Mouse (Mus musculus): ENCODE measurements around the gene Timm44. TPM values are rescaled to one million over a fixed set of nuclear protein-coding genes. Genes with fewer than 3 reads are reported as not detected.

Timm44 gene
- 41.5 and 42.6 TPM in 2 replicates for polyA plus RNA-seq (2015; fragmentation: Nextera tagmentation; extraction: Ambion mirVana)

GRCm38 (mm10) chr8:4275275-4276110 lies at the start of gene Timm44:
Timm44 (minus strand) TSS chr8:4275913.
- peaks cover 23% of the 10 kb centered on the region for H3K36me3 ChIP-seq
- peak within 1 kb of the TSS; percentile 86 for H3K9ac ChIP-seq
- peak within 1 kb of the TSS; percentile 76 for H3K4me2 ChIP-seq
- peak within 1 kb of the TSS; percentile 75 for H3K4me3 ChIP-seq
- H3K9me3 ChIP-seq, result no peaks in the 10 kb centered on the region
- ATAC-seq (ENCODE audit: low FRiP score), result peak; percentile 96
- WGBS, result under 1% methylated on average over 39 of the region's 39 CpGs
- peaks cover 16% of the 10 kb centered on the region for H3K4me1 ChIP-seq (replicated peaks)
- H3K27me3 ChIP-seq, result no peaks in the 10 kb centered on the region
- peak within 1 kb of the TSS; percentile 89 for H3K27ac ChIP-seq

- H3K9ac ChIP-seq, result peak within 1 kb of the TSS; percentile 99
- H3K4me1 ChIP-seq (replicated peaks), result peaks cover 51% of the 10 kb centered on the region
- no peaks in the 10 kb centered on the region for H3K27me3 ChIP-seq
- H3K27ac ChIP-seq, result peak within 1 kb of the TSS; percentile 93
- peak; percentile 98 for ATAC-seq (ENCODE audit: low FRiP score)
- peak within 1 kb of the TSS; percentile 75 for H3K4me3 ChIP-seq
- peak within 1 kb of the TSS; percentile 94 for H3K4me2 ChIP-seq
- under 1% methylated on average over 58 of the region's 78 CpGs for WGBS
- peaks cover 46% of the 10 kb centered on the region for H3K36me3 ChIP-seq
- no peaks in the 10 kb centered on the region for H3K9me3 ChIP-seq
These were observed 49.5 kb upstream of the Timm44 start, which contains the start of the genes Ccl25 and Elavl1 for GRCm38 (mm10) chr8:4324983-4325750. Ccl25 (plus strand) TSS chr8:4325210. Elavl1 (minus strand) TSS chr8:4325413.

DNA sequence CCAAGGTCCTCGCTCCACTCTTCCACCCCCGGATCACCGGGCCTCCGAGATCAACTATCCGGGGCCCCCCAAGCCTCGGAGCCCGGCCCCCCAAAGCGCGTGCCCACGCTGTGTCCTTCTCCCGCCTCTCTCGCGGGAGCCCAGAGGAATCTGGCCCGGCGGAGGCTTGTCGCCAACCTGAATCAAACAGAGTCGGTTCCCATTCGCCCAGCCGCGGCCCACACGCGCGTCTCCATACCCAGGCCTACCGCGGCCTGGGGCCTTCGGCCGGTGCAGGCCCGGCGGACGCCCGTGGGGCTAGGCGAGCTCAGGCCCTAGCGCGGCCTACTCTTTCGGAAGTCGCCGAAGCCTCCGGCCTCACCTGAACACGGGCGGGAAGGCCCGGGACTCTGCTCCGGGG lies 48.8 kb upstream of the Timm44 start:
- peaks cover 57% of the 10 kb centered on the region for H3K4me1 ChIP-seq (replicated peaks)

GRCm38 (mm10) chr8:4323917-4324316 lies 48.2 kb upstream of the Timm44 start:
- no peaks in the 10 kb centered on the region for H3K27me3 ChIP-seq
- no peak for ATAC-seq (ENCODE audit: low FRiP score)
- peak overlapping the region; percentile 94 for H3K4me2 ChIP-seq
- peak overlapping the region; percentile 99 for H3K9ac ChIP-seq
- no peaks in the 10 kb centered on the region for H3K9me3 ChIP-seq
- peaks cover 62% of the 10 kb centered on the region for H3K4me1 ChIP-seq (replicated peaks)
- H3K27ac ChIP-seq, result no peak overlapping the region; the same call in 1 of the 2 replicates
- peaks cover 38% of the 10 kb centered on the region for H3K36me3 ChIP-seq
- peak overlapping the region; percentile 75 for H3K4me3 ChIP-seq
- 3% methylated on average over 6 of the region's 6 CpGs for WGBS

More for the DNA sequence above, 48.8 kb upstream of the Timm44 start:
- Histone ChIP-seq H3K27ac (peak overlapping the region; percentile 93), H3K4me2 (peak overlapping the region; percentile 94), H3K4me3 (peak overlapping the region; percentile 75), H3K9me3 (no peaks in the 10 kb centered on the region), H3K36me3 (peaks cover 44% of the 10 kb centered on the region), H3K27me3 (no peaks in the 10 kb centered on the region), H3K9ac (peak overlapping the region; percentile 99)
- peak; percentile 81 for ATAC-seq (ENCODE audit: low FRiP score)
- under 1% methylated on average over 40 of the region's 42 CpGs for WGBS

- WGBS, result 35% methylated on average over 2 of the region's 2 CpGs
- ATAC-seq (ENCODE audit: low FRiP score), result no peak
- no peak overlapping the region for H3K9ac ChIP-seq
- H3K4me3 ChIP-seq, result no peak overlapping the region; the same call in 1 of the 2 replicates
- H3K27ac ChIP-seq, result no peak overlapping the region
- H3K9me3 ChIP-seq, result no peaks in the 10 kb centered on the region
- peaks cover 25% of the 10 kb centered on the region for H3K36me3 ChIP-seq
- no peaks in the 10 kb centered on the region for H3K27me3 ChIP-seq
- peak overlapping the region; percentile 94 for H3K4me2 ChIP-seq
- peaks cover 64% of the 10 kb centered on the region for H3K4me1 ChIP-seq (replicated peaks)
These were observed 46.8 kb upstream of the Timm44 start for GRCm38 (mm10) chr8:4322470-4322869.

- peaks cover 58% of the 10 kb centered on the region for H3K4me1 ChIP-seq (replicated peaks)
These were observed 45.3 kb upstream of the Timm44 start for GRCm38 (mm10) chr8:4321031-4321430.

GRCm38 (mm10) chr8:4320404-4320803 lies 44.7 kb upstream of the Timm44 start:
- Histone ChIP-seq H3K4me3 (no peak overlapping the region), H3K36me3 (peaks cover 25% of the 10 kb centered on the region), H3K27me3 (no peaks in the 10 kb centered on the region), H3K9me3 (no peaks in the 10 kb centered on the region), H3K4me2 (no peak overlapping the region), H3K4me1 (replicated peaks) (peaks cover 51% of the 10 kb centered on the region), H3K9ac (no peak overlapping the region), H3K27ac (no peak overlapping the region)
- WGBS, result 100% methylated on average over 1 of the region's 1 CpGs
- ATAC-seq (ENCODE audit: low FRiP score), result no peak

More at GRCm38 (mm10) chr8:4321031-4321430, 45.3 kb upstream of the Timm44 start:
- 0 out of 2 replicates have a peak overlapping the region, but pooled peaks have one; percentile 6 for H3K9ac ChIP-seq
- ATAC-seq (ENCODE audit: low FRiP score), result no peak
- H3K4me2 ChIP-seq, result no peak overlapping the region
- H3K9me3 ChIP-seq, result no peaks in the 10 kb centered on the region
- no peak overlapping the region for H3K27ac ChIP-seq
- H3K27me3 ChIP-seq, result no peaks in the 10 kb centered on the region
- 91% methylated on average over 2 of the region's 2 CpGs for WGBS
- no peak overlapping the region for H3K4me3 ChIP-seq
- peaks cover 25% of the 10 kb centered on the region for H3K36me3 ChIP-seq

GRCm38 (mm10) chr8:4319573-4319872 lies 43.8 kb upstream of the Timm44 start:
- Histone ChIP-seq H3K4me2 (no peak overlapping the region), H3K27me3 (no peaks in the 10 kb centered on the region), H3K9ac (no peak overlapping the region), H3K4me3 (no peak overlapping the region), H3K36me3 (peaks cover 25% of the 10 kb centered on the region), H3K4me1 (replicated peaks) (peaks cover 50% of the 10 kb centered on the region), H3K9me3 (no peaks in the 10 kb centered on the region), H3K27ac (no peak overlapping the region)
- over 99% methylated on average over 11 of the region's 11 CpGs for WGBS
- ATAC-seq (ENCODE audit: low FRiP score), result no peak

DNA sequence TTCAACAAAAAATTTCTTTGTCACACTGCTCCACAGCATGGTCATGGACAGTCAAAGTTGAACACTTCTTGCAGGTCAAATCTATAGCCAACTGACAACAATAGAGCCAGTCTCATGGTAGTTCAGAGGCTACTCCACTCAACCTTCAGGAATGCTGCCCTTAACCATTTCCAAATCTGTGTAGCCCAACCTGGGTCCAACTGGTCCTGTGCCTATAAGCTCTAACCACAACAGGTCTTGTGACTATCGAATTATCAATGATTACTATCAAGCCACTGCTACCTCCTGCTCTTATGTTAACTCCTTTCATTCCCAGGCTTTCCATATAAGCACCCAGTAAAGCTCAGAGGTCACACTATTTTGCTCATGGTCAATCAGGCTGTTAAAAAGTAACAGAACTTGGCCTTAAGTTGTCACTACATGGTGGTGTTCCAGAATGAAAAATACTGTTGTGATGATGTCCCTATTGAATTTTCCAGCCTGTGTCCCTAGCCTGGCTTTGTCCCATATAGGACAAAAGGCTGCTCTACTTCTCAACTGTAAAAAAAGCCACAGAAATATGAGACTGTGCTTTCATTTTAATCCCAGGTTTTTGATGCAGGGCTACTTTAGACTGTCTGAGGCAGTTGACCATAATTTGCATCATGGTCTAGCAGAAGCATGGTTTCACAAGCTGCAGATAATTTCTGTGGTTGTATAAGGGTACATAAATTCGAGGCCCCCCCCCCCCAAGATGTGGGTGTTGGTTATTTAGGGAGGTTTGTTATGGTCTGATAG lies 43.3 kb upstream of the Timm44 start:
- H3K36me3 ChIP-seq, result peaks cover 25% of the 10 kb centered on the region
- H3K9ac ChIP-seq, result no peak overlapping the region
- H3K4me3 ChIP-seq, result no peak overlapping the region
- H3K27me3 ChIP-seq, result no peaks in the 10 kb centered on the region
- H3K9me3 ChIP-seq, result no peaks in the 10 kb centered on the region
- H3K4me2 ChIP-seq, result no peak overlapping the region
- H3K4me1 ChIP-seq (replicated peaks), result peaks cover 49% of the 10 kb centered on the region
- no peak overlapping the region for H3K27ac ChIP-seq
- WGBS, result 95% methylated on average over 2 of the region's 2 CpGs
- ATAC-seq (ENCODE audit: low FRiP score), result no peak

- H3K9me3 ChIP-seq, result no peaks in the 10 kb centered on the region
- no peak overlapping the region for H3K4me3 ChIP-seq
- 94% methylated on average over 5 of the region's 5 CpGs for WGBS
- no peak overlapping the region for H3K4me2 ChIP-seq
- H3K9ac ChIP-seq, result no peak overlapping the region
- no peaks in the 10 kb centered on the region for H3K27me3 ChIP-seq
- ATAC-seq (ENCODE audit: low FRiP score), result no peak
- peaks cover 41% of the 10 kb centered on the region for H3K4me1 ChIP-seq (replicated peaks)
- H3K27ac ChIP-seq, result no peak overlapping the region
- H3K36me3 ChIP-seq, result peaks cover 25% of the 10 kb centered on the region
These were observed 42.4 kb upstream of the Timm44 start for GRCm38 (mm10) chr8:4318124-4318523.

GRCm38 (mm10) chr8:4314852-4315251 lies 39.1 kb upstream of the Timm44 start:
- Histone ChIP-seq H3K9ac (no peak overlapping the region), H3K27ac (no peak overlapping the region), H3K36me3 (peaks cover 18% of the 10 kb centered on the region), H3K27me3 (no peaks in the 10 kb centered on the region), H3K4me3 (no peak overlapping the region), H3K4me1 (replicated peaks) (peaks cover 10% of the 10 kb centered on the region), H3K4me2 (no peak overlapping the region), H3K9me3 (no peaks in the 10 kb centered on the region)
- no peak for ATAC-seq (ENCODE audit: low FRiP score)
- 94% methylated on average over 3 of the region's 3 CpGs for WGBS
